Mouse (Mus musculus) frontal cortex, postnatal 10 days (tissue): ENCODE measurements around the gene Serpinb9e.
"Not testable (repeated sequence)": the region's sequence is repeated elsewhere in the genome, so short reads cannot be mapped to it uniquely, and the experiment has no call there.

Experiments used
- DNase-seq, 2 experiments: peaks; one replicate each; pipeline ENCODE4 v3.0.0; 2022; ENCODE audit warnings: low spot score in 2 of 2, mixed read lengths in 1 of 2

The Serpinb9e gene

GRCm38 (mm10) chr13:33249312-33249711, at the start of gene Serpinb9e:
Gene Serpinb9e, plus strand, starts transcription at chr13:33249612.
- DNase-seq: not testable (repeated sequence)

- no peak for DNase-seq
Measured at GRCm38 (mm10) chr13:33199740-33200139, 49.7 kb upstream of the Serpinb9e start.

- DNase-seq: not testable (repeated sequence)
Measured at GRCm38 (mm10) chr13:33308631-33309030, 59.2 kb downstream of the Serpinb9e start.
